Mouse (Mus musculus): ENCODE measurements around the gene Defb35. TPM values are rescaled to one million over a fixed set of nuclear protein-coding genes. Genes with fewer than 3 reads are reported as not detected.

Gene Defb35
- polyA plus RNA-seq, 1 experiment from 2014 or later: not detected

DNA sequence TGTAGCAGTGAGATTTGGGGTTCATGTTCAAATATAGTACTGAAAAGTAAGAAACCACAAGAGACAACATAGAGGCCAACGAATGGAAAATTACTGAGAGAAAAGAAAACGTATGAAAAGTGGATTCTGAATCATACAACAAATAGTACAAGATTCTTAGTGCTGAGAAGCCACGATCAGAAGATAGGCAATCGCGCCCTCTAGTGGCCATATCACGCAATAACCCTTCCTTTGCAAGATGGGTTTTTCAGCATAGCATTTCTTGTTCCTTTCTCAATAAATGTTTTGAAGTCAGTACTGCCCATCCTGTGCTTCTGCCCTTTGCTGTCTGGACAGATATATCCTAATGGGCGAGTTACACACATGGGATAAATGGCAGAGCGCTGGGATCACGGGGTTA, 17.2 kb downstream of the Defb35 start:
- WGBS: 5% methylated on average over 9 of the region's 9 CpGs
- Histone ChIP-seq H3K4me3 (ENCODE audit: low read length) (no peak overlapping the region), H3K27ac (ENCODE audit: low read depth, low read length) (no peak overlapping the region), H3K4me1 (ENCODE audit: control insufficient read depth, insufficient read depth, low read length) (no peaks in the 10 kb centered on the region), H3K27me3 (ENCODE audit: control insufficient read depth, insufficient read depth, low read length) (no peaks in the 10 kb centered on the region), H3K36me3 (ENCODE audit: control insufficient read depth, insufficient read depth, low read length) (no peaks in the 10 kb centered on the region), H3K9me3 (ENCODE audit: control insufficient read depth, low read length) (no peaks in the 10 kb centered on the region), H3K4me2 (replicated peaks; ENCODE audit: low read depth, low read length) (no peak overlapping the region), H3K9ac (ENCODE audit: low read depth, low read length) (no peak overlapping the region)
- ATAC-seq (ENCODE audit: low FRiP score, low TSS enrichment): no peak

DNA sequence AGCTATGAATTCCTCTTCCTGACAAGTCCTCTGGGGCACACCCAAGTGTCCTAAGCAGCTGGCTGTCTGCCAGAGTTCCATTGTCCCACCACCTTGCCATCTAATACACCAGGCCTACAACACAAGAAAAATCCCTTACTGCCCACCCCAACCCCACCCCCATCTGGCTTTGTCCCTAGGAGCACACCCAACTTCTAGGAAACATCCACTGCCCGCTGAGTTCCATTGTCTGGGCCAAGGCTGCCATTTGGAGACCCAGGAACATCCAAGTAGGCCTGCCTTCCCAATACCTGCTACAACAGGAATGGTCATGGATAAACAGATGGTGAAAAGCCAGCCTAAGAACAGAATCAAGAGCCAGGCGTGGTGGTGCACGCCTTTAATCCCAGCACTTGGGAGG, 18.2 kb downstream of the Defb35 start:
- Histone ChIP-seq H3K27ac (ENCODE audit: low read depth, low read length) (no peak overlapping the region), H3K9me3 (ENCODE audit: control insufficient read depth, low read length) (no peaks in the 10 kb centered on the region), H3K9ac (ENCODE audit: low read depth, low read length) (no peak overlapping the region), H3K4me1 (ENCODE audit: control insufficient read depth, insufficient read depth, low read length) (no peaks in the 10 kb centered on the region), H3K36me3 (ENCODE audit: control insufficient read depth, insufficient read depth, low read length) (no peaks in the 10 kb centered on the region), H3K27me3 (ENCODE audit: control insufficient read depth, insufficient read depth, low read length) (no peaks in the 10 kb centered on the region), H3K4me3 (ENCODE audit: low read length) (no peak overlapping the region), H3K4me2 (replicated peaks; ENCODE audit: low read depth, low read length) (no peak overlapping the region)
- ATAC-seq (ENCODE audit: low FRiP score, low TSS enrichment): no peak
- 86% methylated on average over 3 of the region's 3 CpGs for WGBS

DNA sequence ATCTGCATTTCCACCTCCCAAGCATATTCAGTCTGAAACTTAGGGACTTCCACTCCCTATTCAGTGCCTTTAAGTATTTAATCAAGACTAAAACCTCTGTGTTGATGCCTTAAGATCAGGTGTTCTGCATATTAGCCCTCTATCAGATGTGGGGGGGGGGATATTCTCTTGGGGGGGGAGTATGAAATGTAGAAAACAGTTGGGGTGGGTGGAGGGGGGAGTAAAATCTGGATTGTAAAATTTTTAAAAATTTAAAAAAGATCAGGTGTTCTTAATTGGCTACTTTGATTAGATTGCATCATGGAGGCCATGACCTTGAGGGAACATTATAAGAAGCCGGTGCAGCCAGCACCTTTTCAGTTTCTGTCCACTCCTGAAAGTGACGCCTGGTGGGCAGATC, 20.3 kb downstream of the Defb35 start, which contains the start of gene Fam90a1a:
Gene Fam90a1a, plus strand, starts transcription at position 301 of the 400 bp plus-strand sequence.
- H3K4me2 ChIP-seq (replicated peaks; ENCODE audit: low read depth, low read length): no peak within 1 kb of the TSS
- H3K4me3 ChIP-seq (ENCODE audit: low read length): no peak within 1 kb of the TSS
- H3K36me3 ChIP-seq (ENCODE audit: control insufficient read depth, insufficient read depth, low read length): no peaks in the 10 kb centered on the region
- no peaks in the 10 kb centered on the region for H3K27me3 ChIP-seq (ENCODE audit: control insufficient read depth, insufficient read depth, low read length)
- no peaks in the 10 kb centered on the region for H3K9me3 ChIP-seq (ENCODE audit: control insufficient read depth, low read length)
- no peak within 1 kb of the TSS for H3K27ac ChIP-seq (ENCODE audit: low read depth, low read length)
- WGBS: 77% methylated on average over 2 of the region's 2 CpGs
- ATAC-seq (ENCODE audit: low FRiP score, low TSS enrichment): no peak
- H3K9ac ChIP-seq (ENCODE audit: low read depth, low read length): no peak within 1 kb of the TSS
- H3K4me1 ChIP-seq (ENCODE audit: control insufficient read depth, insufficient read depth, low read length): no peaks in the 10 kb centered on the region

- Histone ChIP-seq H3K27ac (ENCODE audit: low read depth, low read length) (no peak overlapping the region), H3K27me3 (ENCODE audit: control insufficient read depth, insufficient read depth, low read length) (no peaks in the 10 kb centered on the region), H3K4me2 (replicated peaks; ENCODE audit: low read depth, low read length) (no peak overlapping the region), H3K9me3 (ENCODE audit: control insufficient read depth, low read length) (no peaks in the 10 kb centered on the region), H3K36me3 (ENCODE audit: control insufficient read depth, insufficient read depth, low read length) (no peaks in the 10 kb centered on the region), H3K9ac (ENCODE audit: low read depth, low read length) (no peak overlapping the region), H3K4me1 (ENCODE audit: control insufficient read depth, insufficient read depth, low read length) (no peaks in the 10 kb centered on the region), H3K4me3 (ENCODE audit: low read length) (no peak overlapping the region)
- no peak for ATAC-seq (ENCODE audit: low FRiP score, low TSS enrichment)
- WGBS: 90% methylated on average over 1 of the region's 1 CpGs
Measured at GRCm38 (mm10) chr8:21966646-21967045, 28.5 kb downstream of the Defb35 start.

DNA sequence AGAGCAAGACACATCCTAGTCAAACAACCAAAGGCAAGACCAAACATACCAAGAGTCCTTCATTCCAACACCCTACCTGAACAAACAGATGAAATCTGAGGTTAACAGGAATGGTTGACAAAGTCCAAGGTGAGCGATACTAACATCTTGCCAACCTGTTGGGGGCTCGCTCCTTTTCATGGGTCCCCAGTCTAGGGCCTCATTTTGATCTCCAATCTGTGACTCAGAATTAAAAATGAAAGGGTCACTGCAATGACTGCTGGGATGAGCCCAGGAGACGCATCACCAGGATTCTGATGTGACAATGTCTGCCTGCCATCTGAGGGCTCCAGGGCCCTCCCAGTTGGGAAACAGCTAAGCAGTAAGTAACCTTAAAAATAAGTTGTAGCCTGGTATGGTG, 31.3 kb downstream of the Defb35 start, which contains the start of gene Ccdc70:
Gene Ccdc70, plus strand, starts transcription at position 301 of the 400 bp plus-strand sequence.
- Histone ChIP-seq H3K4me2 (replicated peaks; ENCODE audit: low read depth, low read length) (no peak within 1 kb of the TSS), H3K9ac (ENCODE audit: low read depth, low read length) (no peak within 1 kb of the TSS), H3K36me3 (ENCODE audit: control insufficient read depth, insufficient read depth, low read length) (no peaks in the 10 kb centered on the region), H3K27me3 (ENCODE audit: control insufficient read depth, insufficient read depth, low read length) (no peaks in the 10 kb centered on the region), H3K9me3 (ENCODE audit: control insufficient read depth, low read length) (no peaks in the 10 kb centered on the region), H3K4me1 (ENCODE audit: control insufficient read depth, insufficient read depth, low read length) (no peaks in the 10 kb centered on the region), H3K27ac (ENCODE audit: low read depth, low read length) (no peak within 1 kb of the TSS), H3K4me3 (ENCODE audit: low read length) (no peak within 1 kb of the TSS)
- ATAC-seq (ENCODE audit: low FRiP score, low TSS enrichment): no peak
- 96% methylated on average over 3 of the region's 3 CpGs for WGBS

DNA sequence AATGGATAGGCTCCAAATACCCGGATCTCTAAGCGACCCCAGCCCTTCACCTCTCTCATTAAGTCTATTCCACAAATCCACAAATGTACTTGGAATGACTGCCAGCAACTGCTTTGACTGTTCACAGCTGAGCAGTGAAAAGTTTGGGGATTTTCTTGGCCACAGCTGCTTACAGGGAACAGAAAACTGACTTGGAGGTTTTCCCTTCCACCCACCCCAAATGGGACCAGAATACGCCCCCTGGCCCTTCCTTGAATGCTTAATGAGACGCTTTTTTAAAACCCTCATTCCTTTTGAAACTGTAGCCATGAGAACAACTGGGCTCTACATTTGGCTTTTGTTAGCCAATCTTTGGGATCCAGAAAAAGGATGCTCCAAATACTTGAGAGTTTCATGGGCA, 40.0 kb downstream of the Defb35 start:
- Histone ChIP-seq H3K27me3 (ENCODE audit: control insufficient read depth, insufficient read depth, low read length) (no peaks in the 10 kb centered on the region), H3K36me3 (ENCODE audit: control insufficient read depth, insufficient read depth, low read length) (no peaks in the 10 kb centered on the region), H3K9me3 (ENCODE audit: control insufficient read depth, low read length) (no peaks in the 10 kb centered on the region; the same call in 1 of the 2 replicates), H3K4me3 (ENCODE audit: low read length) (no peak overlapping the region), H3K9ac (ENCODE audit: low read depth, low read length) (no peak overlapping the region), H3K27ac (ENCODE audit: low read depth, low read length) (no peak overlapping the region), H3K4me1 (ENCODE audit: control insufficient read depth, insufficient read depth, low read length) (no peaks in the 10 kb centered on the region), H3K4me2 (replicated peaks; ENCODE audit: low read depth, low read length) (no peak overlapping the region)
- ATAC-seq (ENCODE audit: low FRiP score, low TSS enrichment): no peak
- 65% methylated on average over 4 of the region's 4 CpGs for WGBS

- no peak for ATAC-seq (ENCODE audit: low FRiP score, low TSS enrichment)
- Histone ChIP-seq H3K9me3 (ENCODE audit: control insufficient read depth, low read length) (no peaks in the 10 kb centered on the region), H3K9ac (ENCODE audit: low read depth, low read length) (no peak overlapping the region)
Measured at GRCm38 (mm10) chr8:21981664-21982337, 43.6 kb downstream of the Defb35 start.

More at GRCm38 (mm10) chr8:21981664-21982337, 43.6 kb downstream of the Defb35 start:
- H3K27me3 ChIP-seq (ENCODE audit: control insufficient read depth, insufficient read depth, low read length): no peaks in the 10 kb centered on the region
- H3K4me3 ChIP-seq (ENCODE audit: low read length): no peak overlapping the region
- H3K4me2 ChIP-seq (replicated peaks; ENCODE audit: low read depth, low read length): no peak overlapping the region
- 66% methylated on average over 8 of the region's 8 CpGs for WGBS
- H3K27ac ChIP-seq (ENCODE audit: low read depth, low read length): no peak overlapping the region
- H3K4me1 ChIP-seq (ENCODE audit: control insufficient read depth, insufficient read depth, low read length): no peaks in the 10 kb centered on the region
- H3K36me3 ChIP-seq (ENCODE audit: control insufficient read depth, insufficient read depth, low read length): no peaks in the 10 kb centered on the region

Other genes starting within 250 kb of the Defb35 start
- gene AY761184, start 234.7 kb upstream of the Defb35 start, polyA plus RNA-seq (2014; fragmentation: Nextera tagmentation; extraction: Ambion mirVana): not detected in 2 replicates
- gene Defa24, start 203.9 kb upstream of the Defb35 start, polyA plus RNA-seq (2014; fragmentation: Nextera tagmentation; extraction: Ambion mirVana): not detected in 2 replicates
- not detected in 2 replicates for gene Defb50, start 114.8 kb upstream of the Defb35 start, polyA plus RNA-seq (2014; fragmentation: Nextera tagmentation; extraction: Ambion mirVana)
- 0.86 TPM in 1 of 2 replicates, not detected in the other for gene Defb2, start 98.4 kb upstream of the Defb35 start, polyA plus RNA-seq (2014; fragmentation: Nextera tagmentation; extraction: Ambion mirVana)
- gene Defb10, start 79.5 kb upstream of the Defb35 start, polyA plus RNA-seq (2014; fragmentation: Nextera tagmentation; extraction: Ambion mirVana): not detected in 2 replicates
- gene Defb9, start 52.9 kb upstream of the Defb35 start, polyA plus RNA-seq (2014; fragmentation: Nextera tagmentation; extraction: Ambion mirVana): not detected in 2 replicates
- gene Defb11, start 31.9 kb upstream of the Defb35 start, polyA plus RNA-seq (2014; fragmentation: Nextera tagmentation; extraction: Ambion mirVana): not detected in 2 replicates
- not detected in 2 replicates for gene Defb15, start 5.6 kb upstream of the Defb35 start, polyA plus RNA-seq (2014; fragmentation: Nextera tagmentation; extraction: Ambion mirVana)
- not detected in 2 replicates for gene Defb13, start 8.4 kb downstream of the Defb35 start, polyA plus RNA-seq (2014; fragmentation: Nextera tagmentation; extraction: Ambion mirVana)
- gene Fam90a1a, start 20.4 kb downstream of the Defb35 start, polyA plus RNA-seq (2014; fragmentation: Nextera tagmentation; extraction: Ambion mirVana): not detected in 2 replicates
- not detected in 2 replicates for gene Ccdc70, start 31.4 kb downstream of the Defb35 start, polyA plus RNA-seq (2014; fragmentation: Nextera tagmentation; extraction: Ambion mirVana)
- 0.51 and 0.58 TPM in 2 replicates for gene Atp7b, start 122.0 kb downstream of the Defb35 start, polyA plus RNA-seq (2014; fragmentation: Nextera tagmentation; extraction: Ambion mirVana)
- 16.5 and 35.8 TPM in 2 replicates for gene Alg11, start 122.4 kb downstream of the Defb35 start, polyA plus RNA-seq (2014; fragmentation: Nextera tagmentation; extraction: Ambion mirVana)
- 0.10 TPM in 1 of 2 replicates, not detected in the other for gene Nek5, start 186.7 kb downstream of the Defb35 start, polyA plus RNA-seq (2014; fragmentation: Nextera tagmentation; extraction: Ambion mirVana)
- gene Nek3, start 228.1 kb downstream of the Defb35 start, polyA plus RNA-seq (2014; fragmentation: Nextera tagmentation; extraction: Ambion mirVana): 4.7 and 6.8 TPM in 2 replicates
- 37.8 and 47.7 TPM in 2 replicates for gene Ckap2, start 247.5 kb downstream of the Defb35 start, polyA plus RNA-seq (2014; fragmentation: Nextera tagmentation; extraction: Ambion mirVana)